Mouse (Mus musculus) lung, postnatal 10 days (tissue): ENCODE data around the gene Mrln.

ENCODE experiments used
- DNase-seq: peaks from one replicate; pipeline ENCODE4 v3.0.0; 2021

Mrln gene

GRCm38 (mm10) chr10:70257029-70257428 lies 52.6 kb downstream of the Mrln start:
- DNase-seq, result no peak

DNA sequence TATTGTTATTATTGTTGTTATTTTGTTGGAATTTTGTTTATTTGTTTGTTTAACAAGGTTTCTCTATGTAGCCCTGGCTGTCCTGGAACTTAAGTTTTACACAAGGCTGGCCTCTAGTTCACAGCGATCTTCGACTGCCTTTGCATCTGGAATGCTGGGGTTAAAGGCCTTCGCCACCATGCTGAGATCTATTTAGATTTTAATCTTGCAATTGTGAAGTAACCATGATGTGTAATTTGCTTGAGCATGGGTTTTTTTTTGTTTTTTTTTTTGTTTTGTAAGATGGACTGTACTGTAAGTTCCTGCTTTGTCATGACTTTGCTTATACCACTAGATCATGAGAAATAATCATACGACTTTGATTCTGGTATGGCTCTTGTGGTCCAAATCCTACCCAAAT lies 56.4 kb downstream of the Mrln start:
- DNase-seq, result no peak

- DNase-seq, result no peak
These were observed 57.6 kb downstream of the Mrln start for GRCm38 (mm10) chr10:70262051-70262450.

DNA sequence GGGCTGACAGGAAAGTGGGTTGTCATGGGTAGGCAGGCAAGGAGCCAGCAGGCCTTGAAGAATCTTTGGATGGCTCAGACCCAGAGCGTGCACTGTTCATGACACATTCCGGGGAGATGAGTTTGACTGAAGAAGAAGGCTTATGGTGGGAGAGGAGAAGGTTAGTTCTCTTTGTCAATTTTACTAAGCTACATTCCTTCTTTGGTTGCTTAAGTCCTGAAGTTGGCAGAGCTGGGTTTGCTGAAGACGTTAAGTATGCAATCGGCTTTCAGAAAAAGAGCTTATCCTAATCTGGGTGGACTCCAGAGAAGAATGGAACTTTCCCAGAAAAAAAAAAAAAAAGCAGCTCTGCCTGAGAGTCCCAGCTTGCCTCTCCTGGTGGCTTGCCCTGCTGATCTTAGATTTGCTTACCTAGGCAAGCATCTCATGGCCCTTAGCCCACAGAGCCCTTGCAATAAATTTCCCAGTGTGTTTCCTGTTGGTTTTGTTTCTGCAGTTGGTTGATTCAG lies 59.3 kb downstream of the Mrln start:
- no peak for DNase-seq

DNA sequence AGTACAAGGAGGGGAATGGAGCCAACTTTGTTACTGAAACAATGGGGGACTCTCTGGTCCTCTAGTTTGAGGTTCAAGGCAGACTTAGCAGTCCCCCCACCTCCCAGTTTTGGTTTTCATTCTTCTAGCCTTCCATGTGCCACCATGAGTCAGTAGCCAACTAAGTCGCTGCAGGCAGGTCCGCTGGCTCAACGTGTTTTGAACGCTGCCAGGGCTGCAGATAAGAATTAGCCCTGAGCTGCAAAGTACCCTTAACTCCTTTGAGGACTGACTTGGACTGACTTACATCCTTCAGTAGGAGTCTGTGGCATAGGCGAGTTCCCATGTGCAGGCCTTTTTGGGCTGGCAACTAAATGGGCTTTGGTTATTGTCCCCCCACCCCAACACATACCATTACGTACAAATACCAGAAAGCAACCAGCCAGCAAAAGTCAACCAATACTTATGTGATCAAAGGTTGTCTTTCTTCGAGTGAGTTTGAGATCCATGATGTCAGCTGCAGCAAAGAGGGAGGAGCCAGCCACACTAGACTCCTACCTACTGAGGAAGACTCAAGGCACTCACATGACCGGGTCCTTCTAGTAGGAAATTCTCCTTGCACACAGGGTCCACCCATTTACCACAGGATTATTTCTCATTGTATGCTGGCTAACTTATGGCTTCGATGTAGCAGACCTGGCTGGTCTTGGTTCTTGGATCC lies 60.0 kb downstream of the Mrln start:
- no peak for DNase-seq

GRCm38 (mm10) chr10:70266501-70266900 lies 62.0 kb downstream of the Mrln start:
- DNase-seq, result no peak

DNA sequence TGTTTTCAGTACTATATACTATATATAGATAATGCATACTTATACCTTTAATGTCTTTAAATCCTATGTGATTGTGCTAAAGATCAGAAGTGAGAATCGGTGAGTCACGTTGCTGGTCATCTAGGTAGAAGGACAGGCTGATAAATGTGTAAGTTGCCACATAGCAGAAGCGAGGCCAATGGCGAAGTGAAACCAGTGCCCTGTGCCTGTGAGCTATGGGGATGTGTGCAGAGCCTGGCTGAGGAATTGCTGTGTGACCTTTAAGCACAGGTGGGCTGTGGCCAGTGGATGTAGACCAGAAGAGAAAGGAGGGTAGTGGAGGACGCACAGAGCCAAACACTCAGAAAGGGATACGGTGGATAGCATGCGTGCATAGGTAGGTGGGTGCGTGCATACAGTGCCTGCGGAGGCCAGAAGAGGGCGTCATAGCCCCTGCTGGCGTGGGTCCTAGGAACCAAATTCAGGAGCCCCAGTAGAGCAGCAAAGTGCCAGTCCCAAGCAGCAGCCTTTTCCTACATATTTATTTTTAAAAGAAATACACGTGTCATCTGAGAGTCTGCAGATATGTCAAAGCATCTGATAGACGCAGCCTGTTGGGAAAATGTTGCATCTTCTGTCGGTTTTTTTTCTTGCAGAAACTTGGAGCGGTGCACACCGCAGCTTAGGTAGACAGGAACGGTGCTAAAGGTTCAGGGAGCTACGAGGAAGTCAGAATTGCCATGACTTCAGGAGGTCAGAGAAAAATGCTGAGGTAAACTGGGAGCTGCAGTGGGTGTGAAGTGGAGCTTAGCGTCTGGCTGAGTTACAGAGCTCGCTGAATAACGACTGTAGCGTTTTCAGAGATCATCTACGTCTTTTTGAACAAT lies 64.3 kb downstream of the Mrln start:
- no peak for DNase-seq
